Mouse (Mus musculus): ENCODE measurements around the gene D230025D16Rik.
A peak's percentile ranks its signal among the peaks of the same experiment; 100 is the strongest.

Gene D230025D16Rik

GRCm38 (mm10) chr8:105291802-105292201 is 66.9 kb downstream of the D230025D16Rik start:
- DNase-seq (ENCODE audit: low spot score in 2 of 2), result peak in 1 of 2 experiments; percentile 13

GRCm38 (mm10) chr8:105292471-105292870 is 67.5 kb downstream of the D230025D16Rik start:
- no peak for DNase-seq (ENCODE audit: low spot score in 2 of 2)

- peak in 1 of 2 experiments; percentile 19 for DNase-seq (ENCODE audit: low spot score in 2 of 2)
Measured at GRCm38 (mm10) chr8:105293405-105293804, 68.5 kb downstream of the D230025D16Rik start.

DNA sequence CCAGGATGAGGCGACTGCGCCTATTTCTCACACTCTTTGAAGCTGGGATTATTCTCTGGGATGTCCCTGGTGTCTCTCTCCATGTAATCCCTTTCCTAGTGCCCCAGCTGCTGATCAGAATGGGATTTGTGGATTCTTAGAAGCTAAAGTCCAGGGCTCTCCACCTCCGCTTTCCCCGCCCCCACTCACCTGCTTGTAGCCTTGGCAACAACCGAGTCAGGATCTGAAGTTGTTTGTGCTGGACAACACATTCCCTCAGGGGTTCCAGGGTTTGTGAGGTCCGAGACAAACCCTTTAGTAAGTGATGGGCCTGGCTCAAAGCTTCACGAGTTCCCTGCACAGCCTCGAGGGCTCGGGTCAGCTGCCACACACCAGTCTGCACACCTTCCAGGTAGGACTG is 69.8 kb downstream of the D230025D16Rik start:
- DNase-seq (ENCODE audit: low spot score in 2 of 2), result no peak

- DNase-seq (ENCODE audit: low spot score in 2 of 2), result peak in 1 of 2 experiments; percentile 11
Measured at GRCm38 (mm10) chr8:105295256-105295655, 70.3 kb downstream of the D230025D16Rik start.

- peak in 1 of 2 experiments; percentile 15 for DNase-seq (ENCODE audit: low spot score in 2 of 2)
Measured at GRCm38 (mm10) chr8:105295895-105296573, 71.1 kb downstream of the D230025D16Rik start, which contains the start of gene Exoc3l. Gene Exoc3l, minus strand, starts transcription at chr8:105296101.

GRCm38 (mm10) chr8:105297511-105298192 is 72.7 kb downstream of the D230025D16Rik start, which contains the start of gene E2f4:
Gene E2f4, plus strand, starts transcription at chr8:105297663.
- DNase-seq (ENCODE audit: low spot score in 2 of 2), result peak; percentile 92 to 96

GRCm38 (mm10) chr8:105298351-105299252 is 73.7 kb downstream of the D230025D16Rik start:
- peak; percentile 39 to 72 for DNase-seq (ENCODE audit: low spot score in 2 of 2)

- peak; percentile 88 to 90 for DNase-seq (ENCODE audit: low spot score in 2 of 2)
Measured at GRCm38 (mm10) chr8:105299962-105300361, 75.0 kb downstream of the D230025D16Rik start.
